In genomic region chr8:126838228-126838627, GRCm38 (mm10) we compare ENCODE assay signal across 8 mouse cellular contexts.
DNase-seq lines count a peak whose midpoint lies in the region; ATAC-seq and TF ChIP-seq lines count a peak whose summit lies in the region.

No protein-coding gene starts in this region.

- no peak for TF ChIP-seq CTCF in heart, postnatal 0 days (IDR thresholded peaks at IDR 0.05; ENCODE audit: low read depth)

- H3K36me3 ChIP-seq in heart, postnatal 0 days (replicated peaks; ENCODE audit: control insufficient read depth, insufficient read depth, low read length): no peaks in the 10 kb centered on the region
- no peaks in the 10 kb centered on the region for H3K36me3 ChIP-seq in limb, embryonic 10.5 days
- H3K36me3 ChIP-seq in neural tube, embryonic 12.5 days: no peaks in the 10 kb centered on the region

- no peak overlapping the region for H3K9ac ChIP-seq in heart, postnatal 0 days (replicated peaks; ENCODE audit: low read depth, low read length)
- H3K9ac ChIP-seq in neural tube, embryonic 12.5 days: no peak overlapping the region

- H3K4me3 ChIP-seq in heart, postnatal 0 days (ENCODE audit: low read depth, low read length): no peak overlapping the region
- no peak overlapping the region for H3K4me3 ChIP-seq in limb, embryonic 10.5 days
- no peak overlapping the region for H3K4me3 ChIP-seq in neural tube, embryonic 12.5 days

- WGBS in heart, postnatal 0 days: 81% methylated on average over 7 of the region's 7 CpGs
- WGBS in limb, embryonic 10.5 days: 79% methylated on average over 7 of the region's 7 CpGs
- 75% methylated on average over 7 of the region's 7 CpGs for WGBS in neural tube, embryonic 12.5 days

- no peak overlapping the region for H3K4me2 ChIP-seq in heart, postnatal 0 days (ENCODE audit: low read depth, low read length)
- no peak overlapping the region for H3K4me2 ChIP-seq in neural tube, embryonic 12.5 days (replicated peaks)

- DNase-seq in kidney, adult 11 months: peak; percentile 54
- no peak for DNase-seq in kidney, postnatal 4 days
- no peak for DNase-seq in heart, postnatal 0 days (ENCODE audit: low spot score)
- DNase-seq in limb, embryonic 10.5 days (ENCODE audit: low spot score): no peak
- no peak for DNase-seq in spleen, postnatal 4 days (ENCODE audit: low spot score in 2 of 2)
- DNase-seq in cerebellum, adult 9-10 months: no peak

- ATAC-seq in heart, postnatal 0 days (ENCODE audit: insufficient read depth, low read depth): no peak
- ATAC-seq in neural tube, embryonic 12.5 days (ENCODE audit: low FRiP score, low read depth): no peak
- no peak for ATAC-seq in cerebellum, adult (ENCODE audit: insufficient number of reproducible peaks, low FRiP score, low TSS enrichment)

- H3K27ac ChIP-seq in heart, postnatal 0 days (ENCODE audit: low read depth): peak overlapping the region; percentile 92
- H3K27ac ChIP-seq in limb, embryonic 10.5 days: peak overlapping the region; percentile 88
- H3K27ac ChIP-seq in neural tube, embryonic 12.5 days: 0 out of 2 replicates have a peak overlapping the region, but pooled peaks have one; percentile 89

- no peaks in the 10 kb centered on the region for H3K9me3 ChIP-seq in heart, postnatal 0 days (replicated peaks; ENCODE audit: control insufficient read depth, low read length)
- H3K9me3 ChIP-seq in limb, embryonic 10.5 days (replicated peaks): no peaks in the 10 kb centered on the region
- no peaks in the 10 kb centered on the region for H3K9me3 ChIP-seq in neural tube, embryonic 12.5 days

- TF ChIP-seq EP300 in heart, postnatal 0 days (IDR thresholded peaks at IDR 0.05; ENCODE audit: low read depth): no peak

- peaks cover 50% of the 10 kb centered on the region for H3K4me1 ChIP-seq in heart, postnatal 0 days (ENCODE audit: control insufficient read depth, insufficient read depth)
- H3K4me1 ChIP-seq in limb, embryonic 10.5 days: peaks cover 57% of the 10 kb centered on the region
- H3K4me1 ChIP-seq in neural tube, embryonic 12.5 days: peaks cover 47% of the 10 kb centered on the region

- H3K27me3 ChIP-seq in heart, postnatal 0 days (ENCODE audit: control insufficient read depth, insufficient read depth, low read length): no peaks in the 10 kb centered on the region
- H3K27me3 ChIP-seq in limb, embryonic 10.5 days (ENCODE audit: low read depth, poor library complexity, severe bottlenecking): no peaks in the 10 kb centered on the region
- no peaks in the 10 kb centered on the region for H3K27me3 ChIP-seq in neural tube, embryonic 12.5 days (replicated peaks)
